Mouse (Mus musculus): Measurements from ENCODE around the gene Cd300lf. TPM values are rescaled to one million over a fixed set of nuclear protein-coding genes. Genes with fewer than 3 reads are reported as not detected.

Gene Cd300lf
- total and polyA plus RNA-seq, 3 experiments = 15.5 to 36.9 (median 35.3) TPM

DNA sequence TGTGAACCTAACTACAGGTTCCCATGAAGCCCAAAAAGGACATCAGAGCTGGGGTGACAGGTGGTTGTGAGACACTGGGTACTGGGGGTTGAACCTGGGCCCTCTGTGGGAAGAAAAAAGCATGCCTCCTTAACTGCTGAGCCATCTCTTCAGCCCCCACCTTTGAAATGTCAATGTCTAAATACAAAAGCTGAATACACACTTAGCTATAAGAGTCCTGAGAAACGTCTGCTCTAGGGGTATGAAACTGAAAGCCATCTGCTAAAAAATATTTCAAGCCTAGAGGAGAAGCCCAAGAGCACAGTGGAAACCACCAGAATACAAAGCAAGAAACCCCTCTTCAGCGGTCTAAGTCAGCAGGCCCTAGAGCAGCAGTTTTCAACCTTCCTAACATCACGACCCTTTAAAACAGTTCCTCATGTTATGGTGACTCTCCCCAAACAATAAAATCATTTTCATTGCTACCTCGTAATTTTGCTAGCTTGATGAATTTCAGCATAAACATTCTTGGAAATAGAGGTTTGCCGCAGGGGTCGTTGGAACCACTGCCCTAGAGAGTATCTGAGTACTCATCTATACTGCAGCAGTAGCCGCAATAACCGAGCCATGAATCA is 1.9 kb downstream of the Cd300lf start:
- H3K36me3 ChIP-seq (replicated peaks in 1 of 2; ENCODE audit: control insufficient read depth in 1 of 2, insufficient read depth in 1 of 2, low read length in 1 of 2) = peaks cover 8 to 30% of the 10 kb centered on the region in 2 experiments
- peak overlapping the region; percentile 76 for H3K27ac ChIP-seq (ENCODE audit: insufficient read depth, low read depth)
- H3K4me2 ChIP-seq (ENCODE audit: insufficient read depth, low read depth, poor library complexity, severe bottlenecking) = peak overlapping the region; percentile 89
- H3K27me3 ChIP-seq (replicated peaks) = no peaks in the 10 kb centered on the region
- peak; percentile 62 for DNase-seq (ENCODE audit: extremely low read depth)
- peak overlapping the region; percentile 73 for H3K9ac ChIP-seq (ENCODE audit: insufficient read depth, low read depth)
- dilution Hi-C loops (cut with MboI; ENCODE audit: extremely low pct_ligation_motif_present, extremely low pct_unique_long_range_greater_than_20kb, low sequenced_read_pairs) (no loop called here), in situ Hi-C loops (cut with MboI; ENCODE audit: low pct_ligation_motif_present, low pct_unique_long_range_greater_than_20kb, low sequenced_read_pairs) (no loop called here)
- TF ChIP-seq TBP (conservative IDR thresholded peaks at IDR 0.05; ENCODE audit: low read depth, low read length) (peak; percentile 82), RCOR1 (conservative IDR thresholded peaks at IDR 0.05; ENCODE audit: low read depth, low read length) (peak; percentile 37; the same call in 1 of the 2 replicates), ZMIZ1 (IDR thresholded peaks at IDR 0.05; ENCODE audit: low read depth, low read length) (0 out of 2 replicates have a peak, but pooled peaks have one; percentile 48), MAZ (IDR thresholded peaks at IDR 0.05; ENCODE audit: low read depth, low read length) (peak; percentile 94), MEF2A (IDR thresholded peaks at IDR 0.05; ENCODE audit: borderline replicate concordance, low read depth, low read length) (peak; percentile 86), SIN3A (IDR thresholded peaks at IDR 0.05; ENCODE audit: low read length) (peak; percentile 90), POLR2A (IDR thresholded peaks at IDR 0.05; ENCODE audit: low read depth, low read length) (peak; percentile 43; the same call in 1 of the 2 replicates), EP300 (IDR thresholded peaks at IDR 0.05; ENCODE audit: low read length) (peak; percentile 90), MXI1 (IDR thresholded peaks at IDR 0.05; ENCODE audit: low read depth, low read length) (peak; percentile 71), RAD21 (IDR thresholded peaks at IDR 0.05; ENCODE audit: low read depth, low read length) (no peak; the same call in 1 of the 2 replicates), CHD2 (IDR thresholded peaks at IDR 0.05; ENCODE audit: low read length) (peak; percentile 69; the same call in 1 of the 2 replicates), MYC (IDR thresholded peaks at IDR 0.05; ENCODE audit: low read depth, low read length) (peak; percentile 86), ETS1 (conservative IDR thresholded peaks at IDR 0.05; ENCODE audit: low read depth, low read length) (peak; percentile 82), SMC3 (IDR thresholded peaks at IDR 0.05; ENCODE audit: low read depth, low read length) (no peak), JUND (conservative IDR thresholded peaks at IDR 0.05; ENCODE audit: low read depth, low read length) (peak; percentile 52; the same call in 1 of the 2 replicates), MAX (IDR thresholded peaks at IDR 0.05; ENCODE audit: low read length) (peak; percentile 41; the same call in 1 of the 2 replicates), ZNF384 (IDR thresholded peaks at IDR 0.05; ENCODE audit: low read depth, low read length) (peak; percentile 44), HCFC1 (IDR thresholded peaks at IDR 0.05; ENCODE audit: low read depth, low read length) (peak; percentile 27; the same call in 1 of the 2 replicates), TCF12 (IDR thresholded peaks at IDR 0.05; ENCODE audit: low read depth, low read length) (peak; percentile 90), CTCF (conservative IDR thresholded peaks at IDR 0.05 in 1 of 2, IDR thresholded peaks at IDR 0.05 in 1 of 2; ENCODE audit: low read depth in 2 of 2, low read length in 2 of 2) (no peak), IRF4 (IDR thresholded peaks at IDR 0.05; ENCODE audit: low read depth, low read length) (peak; percentile 94), ZC3H11A (IDR thresholded peaks at IDR 0.05; ENCODE audit: low read depth, low read length) (no peak), KAT2A (IDR thresholded peaks at IDR 0.05; ENCODE audit: insufficient replicate concordance, low read length) (no peak), CHD1 (IDR thresholded peaks at IDR 0.05; ENCODE audit: low read depth, low read length) (peak; percentile 84), UBTF (IDR thresholded peaks at IDR 0.05; ENCODE audit: low read depth, low read length) (no peak), USF1 (IDR thresholded peaks at IDR 0.05; ENCODE audit: low read depth, low read length) (no peak), BHLHE40 (IDR thresholded peaks at IDR 0.05; ENCODE audit: low read depth, low read length) (peak; percentile 42; the same call in 1 of the 2 replicates), MAFK (IDR thresholded peaks at IDR 0.05; ENCODE audit: insufficient replicate concordance, low read length) (peak; percentile 68; the same call in 1 of the 2 replicates), NRF1 (IDR thresholded peaks at IDR 0.05; ENCODE audit: low read depth, low read length) (0 out of 2 replicates have a peak, but pooled peaks have one; percentile 3)
- H3K4me1 ChIP-seq (ENCODE audit: control insufficient read depth in 1 of 2, insufficient read depth in 2 of 2) = peaks cover 19 to 70% of the 10 kb centered on the region in 2 experiments
- H3K9me3 ChIP-seq (replicated peaks; ENCODE audit: low read length) = peaks cover 5% of the 10 kb centered on the region
- peaks cover 40% of the 10 kb centered on the region for H3K79me2 ChIP-seq (replicated peaks; ENCODE audit: control insufficient read depth, extremely low read depth, insufficient read depth, poor library complexity, severe bottlenecking)
- H3K4me3 ChIP-seq (replicated peaks in 1 of 3; ENCODE audit: low read depth in 2 of 3, low read length in 2 of 3, poor library complexity in 1 of 3) = peak overlapping the region; percentile 45 to 80 (median 69)
